Mouse (Mus musculus) embryonic facial prominence, embryonic 15.5 days (tissue): ENCODE results near the gene Ttll8. TPM values are rescaled to one million over a fixed set of nuclear protein-coding genes. Genes with fewer than 3 reads are reported as not detected.

ENCODE experiments used
- ATAC-seq: fragments of 200-750 bp; cut with Nextera tagmentation; 2 replicates; pipeline ENCODE4 v1.8.0; 2017; ENCODE audit warnings: low read depth, moderate TSS enrichment; ENCODE audit not compliant: insufficient number of reproducible peaks, low FRiP score, low TSS enrichment
- H3K27ac ChIP-seq: fragments of 300-500 bp; sonication (generic); replicated peaks from 2 replicates; pipeline ENCODE4 v1.5.1; 2015; ENCODE audit warnings: mild to moderate bottlenecking, inconsistent platforms
- H3K27me3 ChIP-seq: fragments of 300-500 bp; sonication (generic); 2 replicates; pipeline ENCODE4 v1.6.1; 2015; ENCODE audit warnings: inconsistent platforms
- H3K36me3 ChIP-seq: fragments of 300-500 bp; sonication (generic); 2 replicates; pipeline ENCODE4 v1.6.1; 2015; ENCODE audit warnings: mild to moderate bottlenecking, inconsistent platforms
- H3K4me1 ChIP-seq: fragments of 300-500 bp; sonication (generic); 2 replicates; pipeline ENCODE4 v1.6.1; 2015; ENCODE audit warnings: inconsistent platforms
- H3K4me2 ChIP-seq: fragments of 300-500 bp; sonication (generic); replicated peaks from 2 replicates; pipeline ENCODE4 v1.6.1; 2015; ENCODE audit warnings: mild to moderate bottlenecking, inconsistent platforms
- H3K4me3 ChIP-seq: fragments of 300-500 bp; sonication (generic); replicated peaks from 2 replicates; pipeline ENCODE4 v1.5.1; 2015; ENCODE audit warnings: mild to moderate bottlenecking, inconsistent platforms
- H3K9ac ChIP-seq: fragments of 300-500 bp; sonication (generic); 2 replicates; pipeline ENCODE4 v1.6.1; 2015; ENCODE audit warnings: inconsistent platforms
- H3K9me3 ChIP-seq: fragments of 300-500 bp; sonication (generic); replicated peaks from 2 replicates; pipeline ENCODE4 v1.6.1; 2016; ENCODE audit warnings: inconsistent platforms
- WGBS: fragments of 180-500 bp; shearing (Covaris S2); methylation state at CpG from one replicate; pipeline ENCODE4 v1.1.7; 2015; 5-methylcytosine and 5-hydroxymethylcytosine counted together
- polyA plus RNA-seq: library from polyadenylated mRNA; unstranded; fragments of >200 nt; fragmentation: Nextera tagmentation; extraction: Ambion mirVana; gene quantifications from 2 replicates; pipeline ENCODE4 v1.2.1, GENCODE M21; 2015

The Ttll8 gene
- polyA plus RNA-seq, 1 experiment from 2014 or later: 0.05 TPM

- 71% methylated on average over 3 of the region's 3 CpGs for WGBS
- Histone ChIP-seq H3K27me3 (no peaks in the 10 kb centered on the region), H3K36me3 (no peaks in the 10 kb centered on the region), H3K4me3 (no peak overlapping the region), H3K27ac (no peak overlapping the region), H3K9ac (no peak overlapping the region), H3K4me2 (no peak overlapping the region), H3K9me3 (no peaks in the 10 kb centered on the region), H3K4me1 (peaks cover 32% of the 10 kb centered on the region)
- no peak for ATAC-seq
These were observed 96.1 kb downstream of the Ttll8 start for GRCm38 (mm10) chr15:88858141-88858541.

GRCm38 (mm10) chr15:88857361-88857760, 96.9 kb downstream of the Ttll8 start:
- Histone ChIP-seq H3K9me3 (no peaks in the 10 kb centered on the region), H3K27me3 (no peaks in the 10 kb centered on the region), H3K36me3 (no peaks in the 10 kb centered on the region), H3K9ac (no peak overlapping the region), H3K4me3 (no peak overlapping the region), H3K4me1 (peaks cover 37% of the 10 kb centered on the region), H3K27ac (no peak overlapping the region), H3K4me2 (no peak overlapping the region)
- ATAC-seq: no peak
- WGBS: 90% methylated on average over 7 of the region's 7 CpGs

- 84% methylated on average over 5 of the region's 5 CpGs for WGBS
- Histone ChIP-seq H3K4me3 (no peak overlapping the region), H3K9me3 (no peaks in the 10 kb centered on the region), H3K27ac (no peak overlapping the region), H3K4me2 (no peak overlapping the region), H3K4me1 (peaks cover 41% of the 10 kb centered on the region), H3K27me3 (no peaks in the 10 kb centered on the region), H3K36me3 (no peaks in the 10 kb centered on the region), H3K9ac (no peak overlapping the region)
- ATAC-seq: no peak
These were observed 97.6 kb downstream of the Ttll8 start for GRCm38 (mm10) chr15:88856613-88857012.

- no peak for ATAC-seq
- H3K27me3 ChIP-seq: no peaks in the 10 kb centered on the region
- no peaks in the 10 kb centered on the region for H3K9me3 ChIP-seq
- no peaks in the 10 kb centered on the region for H3K36me3 ChIP-seq
- H3K4me3 ChIP-seq: no peak overlapping the region
- H3K4me1 ChIP-seq: peaks cover 41% of the 10 kb centered on the region
- H3K9ac ChIP-seq: no peak overlapping the region
- 62% methylated on average over 6 of the region's 6 CpGs for WGBS
- H3K27ac ChIP-seq: no peak overlapping the region
- no peak overlapping the region for H3K4me2 ChIP-seq
These were observed 98.3 kb downstream of the Ttll8 start for GRCm38 (mm10) chr15:88855896-88856417.

GRCm38 (mm10) chr15:88854969-88855830, 99.0 kb downstream of the Ttll8 start:
- Histone ChIP-seq H3K9ac (no peak overlapping the region), H3K27ac (no peak overlapping the region), H3K4me2 (no peak overlapping the region)

GRCm38 (mm10) chr15:88854119-88854968, 99.9 kb downstream of the Ttll8 start:
- peaks cover 53% of the 10 kb centered on the region for H3K4me1 ChIP-seq
- no peak for ATAC-seq
- 42% methylated on average over 6 of the region's 6 CpGs for WGBS

More at GRCm38 (mm10) chr15:88854969-88855830, 99.0 kb downstream of the Ttll8 start:
- Histone ChIP-seq H3K27me3 (no peaks in the 10 kb centered on the region), H3K9me3 (no peaks in the 10 kb centered on the region), H3K4me1 (peaks cover 49% of the 10 kb centered on the region), H3K36me3 (no peaks in the 10 kb centered on the region), H3K4me3 (no peak overlapping the region)
- 62% methylated on average over 15 of the region's 15 CpGs for WGBS
- no peak for ATAC-seq

GRCm38 (mm10) chr15:88853106-88853505, 101.1 kb downstream of the Ttll8 start:
- no peaks in the 10 kb centered on the region for H3K27me3 ChIP-seq
- no peak for ATAC-seq
- H3K27ac ChIP-seq: no peak overlapping the region
- WGBS: 80% methylated on average over 9 of the region's 9 CpGs
- no peaks in the 10 kb centered on the region for H3K9me3 ChIP-seq
- H3K4me2 ChIP-seq: no peak overlapping the region
- H3K4me3 ChIP-seq: no peak overlapping the region
- peaks cover 48% of the 10 kb centered on the region for H3K4me1 ChIP-seq
- H3K36me3 ChIP-seq: no peaks in the 10 kb centered on the region
- no peak overlapping the region for H3K9ac ChIP-seq

More at GRCm38 (mm10) chr15:88854119-88854968, 99.9 kb downstream of the Ttll8 start:
- H3K9me3 ChIP-seq: no peaks in the 10 kb centered on the region
- H3K9ac ChIP-seq: no peak overlapping the region
- no peaks in the 10 kb centered on the region for H3K27me3 ChIP-seq
- H3K27ac ChIP-seq: no peak overlapping the region
- no peak overlapping the region for H3K4me2 ChIP-seq
- H3K36me3 ChIP-seq: no peaks in the 10 kb centered on the region
- H3K4me3 ChIP-seq: no peak overlapping the region

- Histone ChIP-seq H3K27me3 (no peaks in the 10 kb centered on the region), H3K36me3 (no peaks in the 10 kb centered on the region), H3K4me1 (peaks cover 48% of the 10 kb centered on the region), H3K9ac (no peak overlapping the region), H3K4me3 (no peak overlapping the region), H3K4me2 (no peak overlapping the region), H3K9me3 (no peaks in the 10 kb centered on the region), H3K27ac (peak overlapping the region; percentile 52)
- 65% methylated on average over 10 of the region's 10 CpGs for WGBS
- ATAC-seq: 0 out of 2 replicates have a peak, but pooled peaks have one; percentile 32
These were observed 102.6 kb downstream of the Ttll8 start for GRCm38 (mm10) chr15:88851507-88852149.

GRCm38 (mm10) chr15:88851076-88851475, 103.1 kb downstream of the Ttll8 start:
- H3K27me3 ChIP-seq: no peaks in the 10 kb centered on the region
- H3K36me3 ChIP-seq: no peaks in the 10 kb centered on the region
- H3K4me1 ChIP-seq: peaks cover 48% of the 10 kb centered on the region
- no peaks in the 10 kb centered on the region for H3K9me3 ChIP-seq
- no peak overlapping the region for H3K9ac ChIP-seq
- H3K4me3 ChIP-seq: no peak overlapping the region
- no peak for ATAC-seq
- no peak overlapping the region for H3K4me2 ChIP-seq
- 30% methylated on average over 3 of the region's 3 CpGs for WGBS
- H3K27ac ChIP-seq: 0 out of 2 replicates have a peak overlapping the region, but pooled peaks have one; percentile 51

GRCm38 (mm10) chr15:88850146-88850826, 103.9 kb downstream of the Ttll8 start:
- ATAC-seq: peak; percentile 37; the same call in 1 of the 2 replicates
- H3K4me1 ChIP-seq: peaks cover 43% of the 10 kb centered on the region
- no peak overlapping the region for H3K4me3 ChIP-seq
- H3K9ac ChIP-seq: no peak overlapping the region
- no peaks in the 10 kb centered on the region for H3K27me3 ChIP-seq
- H3K36me3 ChIP-seq: no peaks in the 10 kb centered on the region
- 32% methylated on average over 10 of the region's 10 CpGs for WGBS
- no peaks in the 10 kb centered on the region for H3K9me3 ChIP-seq
- no peak overlapping the region for H3K4me2 ChIP-seq
- H3K27ac ChIP-seq: no peak overlapping the region; the same call in 1 of the 2 replicates
